Mouse (Mus musculus): ENCODE data around the gene Tfcp2. TPM values are rescaled to one million over a fixed set of nuclear protein-coding genes. Genes with fewer than 3 reads are reported as not detected.

Gene Tfcp2
- polyA plus RNA-seq, 1 experiment from 2014 or later: 42.7 TPM

DNA sequence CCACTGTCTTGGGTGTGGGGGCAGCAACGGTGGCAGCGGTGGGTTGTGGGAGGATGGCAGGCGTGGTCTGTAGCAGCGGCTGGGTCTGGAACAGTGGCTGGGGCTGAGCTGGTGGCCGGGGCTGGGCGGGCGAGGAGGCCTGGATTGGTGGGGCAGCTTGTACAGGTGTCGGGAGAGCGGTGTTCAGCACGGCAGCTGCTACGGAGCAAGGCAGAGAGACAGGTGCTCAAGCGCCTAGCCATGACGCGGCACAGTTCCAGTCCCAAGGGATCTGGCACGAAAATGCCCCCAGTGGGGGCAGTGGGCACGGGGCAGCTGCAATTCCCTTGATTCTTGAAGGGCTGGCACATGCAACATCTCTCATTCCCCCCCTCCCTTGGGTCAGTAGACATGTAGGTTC, 34.1 kb upstream of the Tfcp2 start:
- no peak for ATAC-seq (ENCODE audit: insufficient number of reproducible peaks, insufficient read depth, low FRiP score, low TSS enrichment)
- no peaks in the 10 kb centered on the region for H3K9me3 ChIP-seq
- no peak overlapping the region for H3K9ac ChIP-seq
- no peaks in the 10 kb centered on the region for H3K27me3 ChIP-seq
- no peaks in the 10 kb centered on the region for H3K4me1 ChIP-seq
- no peak overlapping the region for H3K4me2 ChIP-seq (replicated peaks)
- 91% methylated on average over 16 of the region's 16 CpGs for WGBS
- H3K36me3 ChIP-seq: peaks cover 3% of the 10 kb centered on the region; the same call in 1 of the 2 replicates
- no peak overlapping the region for H3K4me3 ChIP-seq
- H3K27ac ChIP-seq: no peak overlapping the region

DNA sequence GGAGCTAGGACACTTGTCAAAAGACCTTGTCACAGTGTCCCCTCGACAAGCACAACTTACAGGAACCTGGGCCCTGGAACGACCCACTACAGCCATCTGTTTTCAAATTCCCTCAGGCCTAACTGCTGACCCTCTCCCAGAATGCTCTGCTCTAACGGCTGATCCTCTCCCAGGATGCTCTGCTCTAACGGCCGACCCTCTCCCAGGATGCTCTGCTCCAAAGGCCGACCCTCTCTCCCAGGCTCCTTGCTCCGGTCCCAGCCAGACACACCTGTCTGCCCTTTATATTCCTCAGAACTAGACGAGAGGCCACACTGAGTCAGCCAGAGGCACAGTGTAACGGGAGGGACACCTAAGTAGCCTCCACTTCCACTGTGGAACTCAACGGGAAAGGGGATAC, 28.3 kb upstream of the Tfcp2 start:
- 84% methylated on average over 10 of the region's 10 CpGs for WGBS

DNA sequence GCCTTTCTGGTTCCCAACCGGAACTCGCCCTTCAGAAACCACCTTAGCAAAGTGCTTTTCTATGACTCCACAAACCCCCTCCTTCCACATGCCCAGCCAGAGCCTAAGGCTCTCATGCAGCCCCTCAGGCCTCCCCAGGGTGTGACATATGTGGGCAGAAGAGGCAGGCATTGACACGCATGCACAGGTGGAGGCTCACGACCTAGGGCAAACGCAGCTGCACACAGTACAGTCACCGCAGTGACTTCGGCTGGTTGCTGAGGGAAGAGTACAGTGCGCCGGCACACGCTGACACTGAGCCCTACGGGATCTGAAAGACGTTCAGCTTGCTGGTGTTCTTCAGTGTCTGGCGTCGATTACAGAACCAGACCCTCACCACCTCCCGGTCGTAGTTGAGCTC, 26.2 kb upstream of the Tfcp2 start:
- no peaks in the 10 kb centered on the region for H3K27me3 ChIP-seq
- ATAC-seq (ENCODE audit: insufficient number of reproducible peaks, insufficient read depth, low FRiP score, low TSS enrichment): no peak

More for the DNA sequence above, 28.3 kb upstream of the Tfcp2 start:
- H3K4me1 ChIP-seq: no peaks in the 10 kb centered on the region
- H3K9me3 ChIP-seq: no peaks in the 10 kb centered on the region
- 0 out of 2 replicates have a peak, but pooled peaks cover 3% of the 10 kb centered on the region for H3K36me3 ChIP-seq
- no peak overlapping the region for H3K27ac ChIP-seq
- H3K9ac ChIP-seq: no peak overlapping the region
- H3K4me2 ChIP-seq (replicated peaks): no peak overlapping the region
- no peak overlapping the region for H3K4me3 ChIP-seq
- no peaks in the 10 kb centered on the region for H3K27me3 ChIP-seq
- ATAC-seq (ENCODE audit: insufficient number of reproducible peaks, insufficient read depth, low FRiP score, low TSS enrichment): no peak

DNA sequence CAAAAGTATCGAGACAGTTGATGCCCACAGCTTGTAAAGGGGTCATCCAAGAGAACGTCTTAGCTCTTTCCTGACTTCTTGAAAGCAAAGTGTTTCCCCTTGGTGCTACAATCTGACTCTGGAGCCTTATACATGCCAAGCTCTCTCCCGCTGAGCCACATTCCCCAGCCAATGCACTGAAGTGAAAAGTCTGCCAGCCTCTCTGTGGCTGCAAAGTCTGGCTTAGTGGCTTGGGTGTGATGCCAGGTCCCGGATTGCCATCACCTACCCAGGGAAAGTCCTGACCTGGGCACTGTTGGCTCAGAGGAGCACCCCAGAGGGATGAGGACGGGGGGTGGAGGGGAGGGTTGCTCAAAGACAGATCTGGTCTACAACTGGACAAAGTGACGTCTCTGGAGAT, 25.0 kb upstream of the Tfcp2 start:
- Histone ChIP-seq H3K27me3 (no peaks in the 10 kb centered on the region), H3K4me3 (no peak overlapping the region), H3K4me2 (replicated peaks) (no peak overlapping the region), H3K4me1 (peaks cover 5% of the 10 kb centered on the region; the same call in 1 of the 2 replicates), H3K27ac (no peak overlapping the region), H3K9ac (no peak overlapping the region), H3K36me3 (0 out of 2 replicates have a peak, but pooled peaks cover 3% of the 10 kb centered on the region), H3K9me3 (no peaks in the 10 kb centered on the region)
- ATAC-seq (ENCODE audit: insufficient number of reproducible peaks, insufficient read depth, low FRiP score, low TSS enrichment): no peak
- WGBS: 84% methylated on average over 6 of the region's 6 CpGs

More for the DNA sequence above, 26.2 kb upstream of the Tfcp2 start:
- Histone ChIP-seq H3K36me3 (0 out of 2 replicates have a peak, but pooled peaks cover 3% of the 10 kb centered on the region), H3K9me3 (no peaks in the 10 kb centered on the region), H3K4me2 (replicated peaks) (no peak overlapping the region), H3K4me1 (peaks cover 5% of the 10 kb centered on the region; the same call in 1 of the 2 replicates), H3K9ac (no peak overlapping the region), H3K4me3 (no peak overlapping the region), H3K27ac (no peak overlapping the region)
- WGBS: 83% methylated on average over 16 of the region's 16 CpGs

DNA sequence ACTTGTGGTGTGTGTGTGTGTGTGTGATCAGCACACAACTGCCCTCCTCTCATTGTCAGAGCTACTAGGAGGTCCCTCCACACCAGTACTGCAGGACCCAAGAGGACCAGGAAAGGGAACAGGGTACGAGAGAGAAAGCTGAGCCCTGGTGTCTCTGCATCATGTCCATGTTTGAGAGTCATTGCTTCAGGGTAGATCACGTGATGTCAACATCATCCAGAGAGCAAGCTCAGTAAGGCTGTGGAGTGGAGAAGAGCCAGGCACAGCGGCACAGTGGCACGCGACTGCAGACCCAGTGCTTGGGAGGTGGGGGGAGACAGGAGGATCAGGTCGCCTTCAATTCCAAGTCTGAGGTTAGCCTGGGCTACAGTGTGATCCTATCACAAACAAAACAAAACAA, 24.6 kb upstream of the Tfcp2 start:
- Histone ChIP-seq H3K36me3 (0 out of 2 replicates have a peak, but pooled peaks cover 3% of the 10 kb centered on the region), H3K4me1 (peaks cover 5% of the 10 kb centered on the region; the same call in 1 of the 2 replicates), H3K9me3 (no peaks in the 10 kb centered on the region), H3K27ac (no peak overlapping the region), H3K27me3 (no peaks in the 10 kb centered on the region), H3K9ac (no peak overlapping the region), H3K4me2 (replicated peaks) (no peak overlapping the region), H3K4me3 (no peak overlapping the region)
- ATAC-seq (ENCODE audit: insufficient number of reproducible peaks, insufficient read depth, low FRiP score, low TSS enrichment): no peak
- 87% methylated on average over 6 of the region's 6 CpGs for WGBS

DNA sequence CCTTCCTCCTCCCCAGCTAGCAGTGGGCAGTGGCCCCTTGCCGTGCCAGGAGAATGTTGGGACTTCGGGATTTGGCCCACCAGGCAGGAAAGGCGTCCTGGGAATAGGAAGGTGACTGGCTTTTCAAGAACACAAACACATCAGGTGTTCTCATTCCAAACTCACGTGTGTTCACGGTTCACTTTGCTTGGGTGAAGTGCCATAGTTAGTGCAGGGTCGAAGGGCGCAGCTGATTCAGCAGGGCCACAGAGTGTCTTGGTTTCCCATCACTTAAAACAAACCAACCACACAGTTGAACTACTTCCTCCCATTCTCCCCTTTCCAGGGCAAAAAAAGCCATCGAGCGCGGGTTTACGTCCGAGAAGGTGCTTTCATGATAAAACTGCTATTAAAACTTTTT, 23.6 kb upstream of the Tfcp2 start:
- Histone ChIP-seq H3K4me2 (replicated peaks) (no peak overlapping the region), H3K27me3 (no peaks in the 10 kb centered on the region), H3K36me3 (0 out of 2 replicates have a peak, but pooled peaks cover 3% of the 10 kb centered on the region), H3K4me1 (peaks cover 5% of the 10 kb centered on the region; the same call in 1 of the 2 replicates), H3K9me3 (no peaks in the 10 kb centered on the region), H3K27ac (no peak overlapping the region), H3K4me3 (no peak overlapping the region), H3K9ac (no peak overlapping the region)
- ATAC-seq (ENCODE audit: insufficient number of reproducible peaks, insufficient read depth, low FRiP score, low TSS enrichment): no peak
- 84% methylated on average over 12 of the region's 12 CpGs for WGBS

DNA sequence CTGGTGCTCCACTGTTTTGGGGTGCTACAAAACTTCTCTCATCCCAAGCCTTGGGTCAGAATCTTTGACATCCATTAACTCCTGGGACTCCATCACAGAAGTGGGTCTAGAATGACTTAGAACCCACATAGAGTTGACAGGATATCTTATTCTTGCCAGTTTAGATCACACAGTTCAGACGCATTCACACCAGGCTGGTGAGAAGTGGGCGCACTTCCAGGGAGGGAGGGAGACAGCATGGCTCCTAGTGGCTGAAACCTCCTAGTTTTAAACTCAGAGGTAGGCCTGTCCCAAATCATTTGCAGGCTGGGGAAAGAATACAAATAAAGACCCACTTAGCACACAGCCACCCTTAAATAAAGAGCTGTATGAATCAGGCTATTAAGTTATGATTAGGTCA, 22.6 kb upstream of the Tfcp2 start:
- 74% methylated on average over 2 of the region's 2 CpGs for WGBS
- Histone ChIP-seq H3K36me3 (no peaks in the 10 kb centered on the region), H3K4me3 (no peak overlapping the region), H3K4me1 (peaks cover 5% of the 10 kb centered on the region; the same call in 1 of the 2 replicates), H3K9me3 (no peaks in the 10 kb centered on the region), H3K27ac (peak overlapping the region; percentile 43; the same call in 1 of the 2 replicates), H3K27me3 (no peaks in the 10 kb centered on the region), H3K9ac (no peak overlapping the region), H3K4me2 (replicated peaks) (no peak overlapping the region)
- no peak for ATAC-seq (ENCODE audit: insufficient number of reproducible peaks, insufficient read depth, low FRiP score, low TSS enrichment)

DNA sequence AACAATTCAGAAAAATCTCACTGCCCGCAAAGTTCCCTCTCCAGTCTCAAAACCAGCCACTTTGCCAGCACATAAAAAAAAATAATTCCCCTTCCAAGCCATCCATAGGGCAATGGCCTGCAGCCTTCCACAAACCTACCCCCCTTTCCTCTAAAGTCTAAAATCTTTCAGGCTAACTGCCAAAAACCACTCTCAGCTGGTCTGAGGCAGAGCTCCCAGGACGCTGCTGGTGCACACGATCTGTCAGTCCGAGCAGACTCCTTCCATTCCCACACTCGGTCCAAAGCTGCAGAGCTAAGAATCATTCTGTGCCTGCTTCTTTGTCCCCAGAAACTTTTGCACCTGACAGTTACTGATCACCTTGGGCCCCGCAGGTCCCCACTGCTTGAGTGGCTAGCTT, 22.1 kb upstream of the Tfcp2 start:
- Histone ChIP-seq H3K36me3 (no peaks in the 10 kb centered on the region), H3K4me3 (no peak overlapping the region), H3K27ac (peak overlapping the region; percentile 43; the same call in 1 of the 2 replicates), H3K4me2 (replicated peaks) (no peak overlapping the region), H3K9ac (no peak overlapping the region), H3K4me1 (peaks cover 5% of the 10 kb centered on the region; the same call in 1 of the 2 replicates), H3K9me3 (no peaks in the 10 kb centered on the region), H3K27me3 (no peaks in the 10 kb centered on the region)
- WGBS: 54% methylated on average over 6 of the region's 6 CpGs
- no peak for ATAC-seq (ENCODE audit: insufficient number of reproducible peaks, insufficient read depth, low FRiP score, low TSS enrichment)

DNA sequence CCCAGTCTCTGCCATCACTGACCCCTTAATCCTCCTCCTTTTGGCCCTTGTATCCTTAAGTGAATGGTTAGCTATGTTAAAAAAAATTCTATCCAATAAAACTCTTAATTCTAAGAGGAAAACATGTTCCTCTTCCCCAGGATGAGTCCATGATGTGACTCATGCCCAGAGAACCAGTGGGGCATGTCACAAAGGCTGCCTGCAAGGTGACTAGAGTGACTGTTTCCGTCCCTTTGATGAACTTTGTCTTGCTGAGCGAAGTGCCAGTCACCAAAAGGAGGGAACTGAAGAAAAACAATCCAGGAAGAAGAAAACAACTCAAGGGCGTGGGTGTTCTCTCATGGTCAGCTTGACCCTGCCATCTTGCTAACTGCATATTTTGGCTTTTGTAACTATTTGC, 17.4 kb upstream of the Tfcp2 start:
- H3K27me3 ChIP-seq: no peaks in the 10 kb centered on the region
- no peak for ATAC-seq (ENCODE audit: insufficient number of reproducible peaks, insufficient read depth, low FRiP score, low TSS enrichment)
- WGBS: 73% methylated on average over 3 of the region's 3 CpGs
- H3K36me3 ChIP-seq: no peaks in the 10 kb centered on the region
- no peak overlapping the region for H3K4me2 ChIP-seq (replicated peaks)
- H3K9me3 ChIP-seq: no peaks in the 10 kb centered on the region
- H3K4me3 ChIP-seq: no peak overlapping the region
- H3K27ac ChIP-seq: no peak overlapping the region
- peaks cover 4% of the 10 kb centered on the region; the same call in 1 of the 2 replicates for H3K4me1 ChIP-seq
- no peak overlapping the region for H3K9ac ChIP-seq

DNA sequence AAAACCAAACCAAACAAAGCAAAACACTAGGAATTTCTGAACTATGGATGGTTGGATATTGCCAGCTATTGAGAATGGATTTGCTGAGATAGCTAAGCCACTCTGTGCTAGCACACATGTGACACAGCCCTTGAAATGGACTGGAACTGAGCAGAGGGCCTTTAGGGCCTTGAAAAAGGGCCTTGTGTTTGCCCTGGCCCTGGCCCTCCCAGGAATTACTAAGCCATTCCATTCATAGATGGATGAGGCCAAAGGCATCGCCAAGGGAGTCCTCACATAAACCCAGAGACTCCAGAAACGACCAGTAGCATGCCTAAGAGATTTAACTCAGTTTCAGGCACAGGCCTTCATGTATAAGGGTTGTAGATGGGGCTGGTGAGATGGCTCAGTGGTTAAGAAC, 14.7 kb upstream of the Tfcp2 start:
- no peak overlapping the region for H3K27ac ChIP-seq
- H3K9ac ChIP-seq: no peak overlapping the region
- H3K4me1 ChIP-seq: no peaks in the 10 kb centered on the region
- no peaks in the 10 kb centered on the region for H3K36me3 ChIP-seq
- H3K4me3 ChIP-seq: no peak overlapping the region
- H3K4me2 ChIP-seq (replicated peaks): no peak overlapping the region
- no peak for ATAC-seq (ENCODE audit: insufficient number of reproducible peaks, insufficient read depth, low FRiP score, low TSS enrichment)
- WGBS: 66% methylated on average over 2 of the region's 2 CpGs
- no peaks in the 10 kb centered on the region for H3K27me3 ChIP-seq
- H3K9me3 ChIP-seq: no peaks in the 10 kb centered on the region

DNA sequence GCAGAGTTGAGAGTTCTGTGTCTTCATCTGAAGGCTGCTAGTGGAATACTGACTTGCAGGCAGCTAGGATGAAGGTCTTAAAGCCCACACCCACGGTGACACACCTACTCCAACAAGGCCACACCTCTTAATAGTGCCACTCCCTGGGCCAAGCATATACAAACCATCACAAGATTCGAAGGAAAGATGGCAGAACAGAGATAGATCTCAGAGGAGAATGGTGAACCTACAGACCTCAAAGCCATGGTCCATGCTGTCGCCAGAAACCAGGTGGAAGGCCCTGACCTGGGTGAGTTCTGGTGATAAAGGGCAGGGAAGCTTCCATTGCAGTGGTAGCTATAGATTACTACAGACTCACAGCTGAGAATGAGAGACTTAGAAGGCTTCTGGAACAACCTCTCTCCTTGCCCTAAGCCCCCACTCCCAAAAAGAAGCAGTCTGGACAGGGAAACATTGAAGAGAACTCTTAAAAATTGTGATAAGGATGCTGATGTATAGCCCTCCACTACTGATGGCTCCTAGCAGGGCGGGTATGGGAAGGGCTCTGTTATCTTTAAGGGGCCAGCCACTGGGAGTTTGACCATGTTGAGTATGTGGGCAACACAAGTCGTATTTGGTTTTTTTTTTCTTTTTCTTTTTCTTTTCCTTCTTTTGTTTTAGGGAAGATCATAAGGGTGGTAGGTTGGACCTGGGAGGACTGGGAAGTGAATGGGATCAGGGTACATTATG, 6.1 kb upstream of the Tfcp2 start:
- no peaks in the 10 kb centered on the region for H3K36me3 ChIP-seq
- no peaks in the 10 kb centered on the region for H3K27me3 ChIP-seq
- H3K4me2 ChIP-seq (replicated peaks): no peak overlapping the region
- WGBS: 77% methylated on average over 5 of the region's 5 CpGs
- H3K9me3 ChIP-seq: no peaks in the 10 kb centered on the region
- H3K4me1 ChIP-seq: no peaks in the 10 kb centered on the region
- no peak overlapping the region for H3K4me3 ChIP-seq
- no peak overlapping the region for H3K9ac ChIP-seq
- ATAC-seq (ENCODE audit: insufficient number of reproducible peaks, insufficient read depth, low FRiP score, low TSS enrichment): no peak
- no peak overlapping the region for H3K27ac ChIP-seq

DNA sequence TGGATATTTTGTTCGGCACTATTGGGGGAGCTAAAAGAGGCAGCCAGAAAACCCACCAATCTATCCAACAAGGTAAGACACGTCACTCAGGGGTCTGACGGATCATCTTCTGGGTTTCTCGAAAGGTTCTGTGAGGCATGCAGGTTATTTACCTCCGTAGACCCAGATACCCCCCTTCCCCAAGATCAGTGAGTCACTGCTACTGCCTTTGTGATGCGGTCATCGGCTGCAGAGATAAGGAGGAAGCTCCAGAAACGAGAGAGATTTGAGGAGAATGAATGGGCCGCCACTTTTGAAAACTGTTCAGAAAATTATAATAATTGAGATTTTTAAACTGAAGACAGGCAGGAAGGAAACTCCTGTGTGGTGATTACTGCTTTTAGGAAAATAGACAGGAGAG, 4.6 kb upstream of the Tfcp2 start:
- H3K9ac ChIP-seq: no peak overlapping the region
- no peak overlapping the region for H3K4me3 ChIP-seq
- 85% methylated on average over 9 of the region's 9 CpGs for WGBS
- H3K4me1 ChIP-seq: no peaks in the 10 kb centered on the region
- no peak overlapping the region for H3K27ac ChIP-seq
- H3K4me2 ChIP-seq (replicated peaks): no peak overlapping the region
- H3K36me3 ChIP-seq: no peaks in the 10 kb centered on the region
- no peaks in the 10 kb centered on the region for H3K27me3 ChIP-seq
- no peak for ATAC-seq (ENCODE audit: insufficient number of reproducible peaks, insufficient read depth, low FRiP score, low TSS enrichment)
- H3K9me3 ChIP-seq: no peaks in the 10 kb centered on the region

All from embryonic facial prominence, embryonic 12.5 days (tissue).